Mouse (Mus musculus) MEL (cell line): ENCODE results near the gene BC017158. TPM values are rescaled to one million over a fixed set of nuclear protein-coding genes. Genes with fewer than 3 reads are reported as not detected.

Experiments
- DNase-seq: peaks from one replicate; pipeline ENCODE4 v3.0.0; 2011; ENCODE audit warnings: low read depth, low spot score
- H3K27ac ChIP-seq: 2 replicates; pipeline ENCODE4 v1.5.1; 2012; ENCODE audit warnings: low read depth, mild to moderate bottlenecking, control low read depth, low read length, moderate library complexity; ENCODE audit not compliant: control insufficient read depth
- H3K27me3 ChIP-seq, 2 experiments: fragments of 150-350 bp in 1 of 2; sonication (generic) in 1 of 2; 2 replicates each; pipeline ENCODE4 v1.6.1; 2012; ENCODE audit warnings: low read length in 2 of 2, mild to moderate bottlenecking in 2 of 2, improper control_type of control experiment in 1 of 2, moderate library complexity in 1 of 2; ENCODE audit not compliant: insufficient read depth in 2 of 2, control insufficient read depth in 1 of 2
- H3K36me3 ChIP-seq, 2 experiments: 2 replicates each; pipeline ENCODE4 v1.6.1; 2012 to 2014; ENCODE audit warnings: low read length in 2 of 2, improper control_type of control experiment in 1 of 2, inconsistent platforms in 1 of 2, mild to moderate bottlenecking in 1 of 2; ENCODE audit not compliant: insufficient read depth in 2 of 2, control insufficient read depth in 1 of 2
- H3K4me1 ChIP-seq, 2 experiments: fragments of 150-350 bp in 1 of 2; sonication (generic) in 1 of 2; 2 replicates each; pipeline ENCODE4 v1.6.1; 2012; ENCODE audit warnings: low read length in 2 of 2, improper control_type of control experiment in 1 of 2, mild to moderate bottlenecking in 1 of 2; ENCODE audit not compliant: insufficient read depth in 2 of 2, control insufficient read depth in 1 of 2
- H3K4me3 ChIP-seq, 2 experiments: fragments of 150-350 bp in 1 of 2; sonication (generic) in 1 of 2; 2 replicates each; pipeline ENCODE4 v1.5.1; 2012; ENCODE audit warnings: low read depth in 2 of 2, low read length in 2 of 2, mild to moderate bottlenecking in 2 of 2, moderate library complexity in 2 of 2, control low read depth in 1 of 2, improper control_type of control experiment in 1 of 2; ENCODE audit not compliant: control insufficient read depth in 1 of 2, insufficient read depth in 1 of 2
- H3K79me2 ChIP-seq: 2 replicates; pipeline ENCODE4 v1.6.1; 2012; ENCODE audit warnings: mild to moderate bottlenecking, low read length, moderate library complexity; ENCODE audit not compliant: control insufficient read depth, poor library complexity, insufficient read depth
- H3K9ac ChIP-seq: 2 replicates; pipeline ENCODE4 v1.6.1; 2012; ENCODE audit warnings: low read depth, mild to moderate bottlenecking, control low read depth, low read length, moderate library complexity; ENCODE audit not compliant: control insufficient read depth, poor library complexity, severe bottlenecking
- H3K9me3 ChIP-seq: fragments of 150-350 bp; sonication (generic); replicated peaks from 2 replicates; pipeline ENCODE4 v1.6.1; 2012; ENCODE audit warnings: mild to moderate bottlenecking, low read length, improper control_type of control experiment, moderate library complexity; ENCODE audit not compliant: insufficient read depth
- BHLHE40 ChIP-seq: IDR thresholded peaks from 2 replicates; pipeline ENCODE4 v1.6.1; 2012; ENCODE audit warnings: low read depth, mild to moderate bottlenecking, inconsistent platforms, low read length, improper control_type of control experiment, borderline replicate concordance
- CTCF ChIP-seq, 3 experiments: IDR thresholded peaks in 2 of 3; conservative IDR thresholded peaks in 1 of 3; 2 replicates each; pipeline ENCODE4 v1.5.1; 2011 to 2012; ENCODE audit warnings: low read length in 3 of 3, low read depth in 2 of 3, mild to moderate bottlenecking in 2 of 3, improper control_type of control experiment in 1 of 3, inconsistent platforms in 1 of 3, mixed read lengths in 1 of 3, moderate library complexity in 1 of 3; ENCODE audit not compliant: control insufficient read depth in 1 of 3, insufficient read depth in 1 of 3, poor library complexity in 1 of 3, severe bottlenecking in 1 of 3
- E2F4 ChIP-seq: IDR thresholded peaks from 2 replicates; pipeline ENCODE4 v1.6.1; 2011; ENCODE audit warnings: low read depth, low read length, improper control_type of control experiment, borderline replicate concordance
- EP300 ChIP-seq, 2 experiments: IDR thresholded peaks; 2 replicates each; pipeline ENCODE4 v1.6.1; 2011; ENCODE audit warnings: improper control_type of control experiment in 2 of 2, low read length in 2 of 2, low read depth in 1 of 2, mild to moderate bottlenecking in 1 of 2
- ETS1 ChIP-seq: IDR thresholded peaks from 2 replicates; pipeline ENCODE4 v1.6.1; 2012; ENCODE audit warnings: low read depth, mild to moderate bottlenecking, inconsistent platforms, low read length, improper control_type of control experiment, moderate library complexity
- GABPA ChIP-seq: IDR thresholded peaks from 2 replicates; pipeline ENCODE4 v1.6.1; 2012; ENCODE audit warnings: low read depth, mild to moderate bottlenecking, inconsistent platforms, low read length, improper control_type of control experiment, moderate library complexity
- GATA1 ChIP-seq: IDR thresholded peaks from 2 replicates; pipeline ENCODE4 v1.6.1; 2011; ENCODE audit warnings: low read depth, low read length, improper control_type of control experiment
- JUND ChIP-seq: IDR thresholded peaks from 2 replicates; pipeline ENCODE4 v1.6.1; 2011; ENCODE audit warnings: low read depth, mild to moderate bottlenecking, improper control_type of control experiment, low read length
- MAZ ChIP-seq: IDR thresholded peaks from 2 replicates; pipeline ENCODE4 v1.6.1; 2012; ENCODE audit warnings: low read depth, mild to moderate bottlenecking, inconsistent platforms, low read length, improper control_type of control experiment
- MXI1 ChIP-seq: IDR thresholded peaks from 2 replicates; pipeline ENCODE4 v1.6.1; 2011; ENCODE audit warnings: mild to moderate bottlenecking, low read depth, low read length, improper control_type of control experiment
- NELFE ChIP-seq: IDR thresholded peaks from 2 replicates; pipeline ENCODE4 v1.6.1; 2011; ENCODE audit warnings: low read depth, low read length, improper control_type of control experiment
- NRF1 ChIP-seq: IDR thresholded peaks from 2 replicates; pipeline ENCODE4 v1.6.1; 2014; ENCODE audit warnings: low read depth, mild to moderate bottlenecking, inconsistent platforms, low read length, improper control_type of control experiment, moderate library complexity; ENCODE audit not compliant: poor library complexity, insufficient read depth, severe bottlenecking
- POLR2A ChIP-seq, 2 experiments: IDR thresholded peaks; 2 replicates each; pipeline ENCODE4 v1.6.1; 2011 to 2012; ENCODE audit warnings: low read length in 2 of 2, mild to moderate bottlenecking in 2 of 2, control low read depth in 1 of 2, improper control_type of control experiment in 1 of 2, low read depth in 1 of 2, moderate library complexity in 1 of 2; ENCODE audit not compliant: control insufficient read depth in 1 of 2, insufficient read depth in 1 of 2, poor library complexity in 1 of 2
- POLR2AphosphoS5 ChIP-seq: IDR thresholded peaks from 2 replicates; pipeline ENCODE4 v1.6.1; 2012; ENCODE audit warnings: low read depth, borderline replicate concordance, mild to moderate bottlenecking, inconsistent platforms, low read length, moderate library complexity, mixed read lengths
- RAD21 ChIP-seq: IDR thresholded peaks from 2 replicates; pipeline ENCODE4 v1.6.1; 2011; ENCODE audit warnings: mild to moderate bottlenecking, low read depth, low read length, improper control_type of control experiment
- RCOR1 ChIP-seq: IDR thresholded peaks from 2 replicates; pipeline ENCODE4 v1.6.1; 2012; ENCODE audit warnings: low read depth, mild to moderate bottlenecking, inconsistent platforms, low read length, improper control_type of control experiment
- SIN3A ChIP-seq: IDR thresholded peaks from 2 replicates; pipeline ENCODE4 v1.6.1; 2012; ENCODE audit warnings: low read length, improper control_type of control experiment, inconsistent platforms
- SMC3 ChIP-seq: IDR thresholded peaks from 2 replicates; pipeline ENCODE4 v1.6.1; 2011; ENCODE audit warnings: low read depth, low read length, improper control_type of control experiment
- UBTF ChIP-seq: IDR thresholded peaks from 2 replicates; pipeline ENCODE4 v1.6.1; 2012; ENCODE audit warnings: low read depth, mild to moderate bottlenecking, inconsistent platforms, low read length, improper control_type of control experiment, moderate library complexity, borderline replicate concordance; ENCODE audit not compliant: insufficient read depth
- USF2 ChIP-seq, 2 experiments: IDR thresholded peaks; 2 replicates each; pipeline ENCODE4 v1.6.1; 2011 to 2012; ENCODE audit warnings: improper control_type of control experiment in 2 of 2, low read length in 2 of 2, borderline replicate concordance in 1 of 2, inconsistent platforms in 1 of 2, low read depth in 1 of 2, mild to moderate bottlenecking in 1 of 2; ENCODE audit not compliant: insufficient read depth in 1 of 2
- ZKSCAN1 ChIP-seq: IDR thresholded peaks from 2 replicates; pipeline ENCODE4 v1.6.1; 2012; ENCODE audit warnings: low read depth, mild to moderate bottlenecking, inconsistent platforms, low read length, improper control_type of control experiment, moderate library complexity
- ZMIZ1 ChIP-seq: IDR thresholded peaks from 2 replicates; pipeline ENCODE4 v1.6.1; 2012; ENCODE audit warnings: low read depth, mild to moderate bottlenecking, inconsistent platforms, low read length, improper control_type of control experiment, moderate library complexity
- polyA plus RNA-seq, 2 experiments: library from polyadenylated mRNA; stranded (reverse) in 1 of 2; unstranded in 1 of 2; fragments of >175 nt in 1 of 2; fragments of >200 nt in 1 of 2; gene quantifications; 2 replicates each; pipeline versions ENCODE4 v1.2.1 to v1.2.4; 2012; ENCODE audit warnings: low replicate concordance in 2 of 2, low read depth in 1 of 2; ENCODE audit not compliant: insufficient read length in 2 of 2, insufficient read depth in 1 of 2, missing spikeins in 1 of 2
- total RNA-seq: library from RNA; depleted of rRNA; stranded (reverse); fragments of 300-350 nt; gene quantifications from 2 replicates; pipeline ENCODE4 v1.2.3, GENCODE M21; 2012

The BC017158 gene
- total and polyA plus RNA-seq, 3 experiments: 19.8 to 41.6 TPM; not detected in 1

- Histone ChIP-seq H3K4me3 (no peak overlapping the region), H3K27me3 (no peaks in the 10 kb centered on the region; a peak in 1 of 4 replicates), H3K79me2 (no peaks in the 10 kb centered on the region), H3K9ac (no peak overlapping the region), H3K9me3 (no peaks in the 10 kb centered on the region), H3K36me3 (peaks cover 0 to 4% of the 10 kb centered on the region in 2 experiments; a peak in 2 of 4 replicates), H3K27ac (no peak overlapping the region), H3K4me1 (peaks cover 9 to 12% of the 10 kb centered on the region in 2 experiments)
- TF ChIP-seq RAD21 (no peak), POLR2A (IDR thresholded peaks at IDR 0.05; ENCODE audit: control insufficient read depth in 1 of 2, insufficient read depth in 1 of 2, low read depth in 1 of 2, low read length in 2 of 2, poor library complexity in 1 of 2) (no peak), USF2 (IDR thresholded peaks at IDR 0.05; ENCODE audit: borderline replicate concordance in 1 of 2, insufficient read depth in 1 of 2, low read depth in 1 of 2, low read length in 2 of 2) (no peak), MAZ (no peak), RCOR1 (no peak), CTCF (IDR thresholded peaks at IDR 0.05 in 2 of 3, conservative IDR thresholded peaks at IDR 0.05 in 1 of 3; ENCODE audit: control insufficient read depth in 1 of 3, insufficient read depth in 1 of 3, low read depth in 2 of 3, low read length in 3 of 3, poor library complexity in 1 of 3, severe bottlenecking in 1 of 3) (no peak), MXI1 (no peak), GABPA (no peak)
- DNase-seq: no peak
These were observed 42.2 kb downstream of the BC017158 start for GRCm38 (mm10) chr7:128255757-128256156.

GRCm38 (mm10) chr7:128254978-128255377, 43.0 kb downstream of the BC017158 start:
- H3K9ac ChIP-seq: no peak overlapping the region
- no peaks in the 10 kb centered on the region; a peak in 1 of 4 replicates for H3K27me3 ChIP-seq
- no peak for TF ChIP-seq GATA1
- no peak for TF ChIP-seq NELFE
- no peak for TF ChIP-seq EP300 (IDR thresholded peaks at IDR 0.05; ENCODE audit: low read depth in 1 of 2, low read length in 2 of 2)
- TF ChIP-seq SIN3A: no peak
- TF ChIP-seq NRF1: no peak
- no peak for TF ChIP-seq CTCF (IDR thresholded peaks at IDR 0.05 in 2 of 3, conservative IDR thresholded peaks at IDR 0.05 in 1 of 3; ENCODE audit: control insufficient read depth in 1 of 3, insufficient read depth in 1 of 3, low read depth in 2 of 3, low read length in 3 of 3, poor library complexity in 1 of 3, severe bottlenecking in 1 of 3)
- TF ChIP-seq ZKSCAN1: no peak
- no peak for TF ChIP-seq POLR2AphosphoS5
- TF ChIP-seq ETS1: no peak
- TF ChIP-seq MXI1: no peak
- no peak for TF ChIP-seq E2F4
- no peak for TF ChIP-seq POLR2A (IDR thresholded peaks at IDR 0.05; ENCODE audit: control insufficient read depth in 1 of 2, insufficient read depth in 1 of 2, low read depth in 1 of 2, low read length in 2 of 2, poor library complexity in 1 of 2)
- no peak for TF ChIP-seq ZMIZ1
- TF ChIP-seq RCOR1: no peak
- no peak for TF ChIP-seq BHLHE40
- TF ChIP-seq SMC3: no peak
- no peak for TF ChIP-seq UBTF
- TF ChIP-seq JUND: no peak
- H3K9me3 ChIP-seq: no peaks in the 10 kb centered on the region
- no peaks in the 10 kb centered on the region for H3K79me2 ChIP-seq
- H3K4me3 ChIP-seq: no peak overlapping the region
- H3K4me1 ChIP-seq: peaks cover 9 to 12% of the 10 kb centered on the region in 2 experiments
- H3K36me3 ChIP-seq: peaks cover 0 to 4% of the 10 kb centered on the region in 2 experiments; a peak in 2 of 4 replicates
- no peak overlapping the region for H3K27ac ChIP-seq
- DNase-seq: no peak
